Mouse (Mus musculus) forebrain, embryonic 10.5 days (tissue): ENCODE measurements around the gene Cfl1. TPM values are rescaled to one million over a fixed set of nuclear protein-coding genes. Genes with fewer than 3 reads are reported as not detected.

Experiments used
- DNase-seq: peaks from one replicate; pipeline ENCODE4 v3.0.0-alpha.2; 2017; ENCODE audit warnings: low spot score; ENCODE audit errors: extremely low spot score
- H3K27ac ChIP-seq: fragments of 300-500 bp; sonication (generic); 2 replicates; pipeline ENCODE4 v1.5.1; 2016; ENCODE audit warnings: mild to moderate bottlenecking
- H3K27me3 ChIP-seq: fragments of 300-500 bp; sonication (generic); 2 replicates; pipeline ENCODE4 v1.6.1; 2016; ENCODE audit warnings: mild to moderate bottlenecking; ENCODE audit not compliant: poor library complexity, severe bottlenecking
- H3K36me3 ChIP-seq: fragments of 300-500 bp; sonication (generic); replicated peaks from 2 replicates; pipeline ENCODE4 v1.6.1; 2016; ENCODE audit warnings: mild to moderate bottlenecking, moderate library complexity
- H3K4me1 ChIP-seq: fragments of 300-500 bp; sonication (generic); 2 replicates; pipeline ENCODE4 v1.6.1; 2016
- H3K4me3 ChIP-seq: fragments of 300-500 bp; sonication (generic); 2 replicates; pipeline ENCODE4 v1.5.1; 2016; ENCODE audit warnings: mild to moderate bottlenecking, moderate library complexity
- H3K9me3 ChIP-seq: fragments of 300-500 bp; sonication (generic); 2 replicates; pipeline ENCODE4 v1.6.1; 2016; ENCODE audit warnings: mild to moderate bottlenecking, moderate library complexity
- WGBS: fragments of 180-500 bp; shearing (Covaris S2); methylation state at CpG from one replicate; pipeline ENCODE4 v1.1.7; 2016; 5-methylcytosine and 5-hydroxymethylcytosine counted together
- polyA plus RNA-seq: library from polyadenylated mRNA; unstranded; fragments of >200 nt; fragmentation: Nextera tagmentation; extraction: Ambion mirVana; gene quantifications from 2 replicates; pipeline ENCODE4 v1.2.1, GENCODE M21; 2016

Cfl1 gene
- polyA plus RNA-seq, 1 experiment from 2014 or later, result 3,010 TPM

DNA sequence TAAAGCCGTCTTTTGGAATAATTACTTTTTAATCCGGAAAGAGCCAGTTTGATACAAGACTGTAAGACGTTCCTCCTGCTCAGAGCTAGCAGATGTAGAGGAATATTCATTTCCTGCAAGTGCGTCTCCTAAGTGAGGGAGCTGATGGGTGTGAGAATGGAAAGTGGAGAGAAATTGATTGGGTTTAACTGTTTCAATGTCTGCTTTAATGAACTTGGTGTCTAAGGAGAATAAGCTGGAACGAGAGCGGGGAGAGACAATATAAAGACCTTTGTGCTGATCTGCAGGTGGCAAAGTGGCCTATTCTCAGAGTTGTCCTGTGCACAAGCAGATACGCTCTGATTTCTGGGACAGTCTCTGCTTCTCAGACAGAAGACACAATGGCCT lies 39.9 kb downstream of the Cfl1 start:
- no peaks in the 10 kb centered on the region for H3K36me3 ChIP-seq
- H3K4me1 ChIP-seq, result peaks cover 24% of the 10 kb centered on the region
- DNase-seq, result no peak
- 48% methylated on average over 7 of the region's 7 CpGs for WGBS
- H3K4me3 ChIP-seq, result no peak overlapping the region
- H3K27ac ChIP-seq, result no peak overlapping the region
- peaks cover 42% of the 10 kb centered on the region for H3K27me3 ChIP-seq
- H3K9me3 ChIP-seq, result no peaks in the 10 kb centered on the region

- Histone ChIP-seq H3K4me1 (peaks cover 20% of the 10 kb centered on the region), H3K27ac (no peak overlapping the region), H3K27me3 (peaks cover 41% of the 10 kb centered on the region), H3K9me3 (no peaks in the 10 kb centered on the region), H3K4me3 (no peak overlapping the region), H3K36me3 (no peaks in the 10 kb centered on the region)
- 75% methylated on average over 8 of the region's 8 CpGs for WGBS
- DNase-seq, result no peak
Observed at GRCm38 (mm10) chr19:5532520-5532919, 42.3 kb downstream of the Cfl1 start.

DNA sequence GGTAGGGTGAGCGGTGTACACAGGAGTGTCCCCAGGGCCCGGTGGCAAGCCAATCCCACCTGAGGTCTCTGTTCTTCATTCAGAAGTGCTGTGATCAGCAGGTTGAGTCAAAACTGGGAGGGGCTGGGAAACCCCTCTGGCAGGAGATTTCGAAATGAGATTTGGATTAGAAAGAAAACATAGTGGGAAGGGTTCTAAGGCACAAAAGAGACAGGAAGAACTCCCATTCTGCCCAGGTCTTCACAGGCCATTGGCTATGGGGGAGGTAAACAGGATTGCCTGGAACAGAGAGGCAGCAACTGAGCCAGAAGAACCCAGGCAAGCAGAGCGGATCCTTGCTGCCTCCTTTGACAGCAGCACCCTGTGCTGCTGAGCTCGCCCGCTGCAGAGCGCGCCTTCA lies 48.5 kb downstream of the Cfl1 start:
- H3K4me1 ChIP-seq, result no peaks in the 10 kb centered on the region
- no peaks in the 10 kb centered on the region for H3K9me3 ChIP-seq
- no peak overlapping the region for H3K4me3 ChIP-seq
- DNase-seq, result no peak
- H3K36me3 ChIP-seq, result no peaks in the 10 kb centered on the region
- H3K27ac ChIP-seq, result no peak overlapping the region
- no peaks in the 10 kb centered on the region for H3K27me3 ChIP-seq
- WGBS, result 61% methylated on average over 8 of the region's 8 CpGs

GRCm38 (mm10) chr19:5543362-5543761 lies 53.1 kb downstream of the Cfl1 start:
- H3K4me3 ChIP-seq, result no peak overlapping the region
- 90% methylated on average over 9 of the region's 9 CpGs for WGBS
- DNase-seq, result no peak
- H3K36me3 ChIP-seq, result no peaks in the 10 kb centered on the region
- H3K9me3 ChIP-seq, result no peaks in the 10 kb centered on the region
- peaks cover 5% of the 10 kb centered on the region; the same call in 1 of the 2 replicates for H3K4me1 ChIP-seq
- H3K27me3 ChIP-seq, result no peaks in the 10 kb centered on the region
- H3K27ac ChIP-seq, result no peak overlapping the region

DNA sequence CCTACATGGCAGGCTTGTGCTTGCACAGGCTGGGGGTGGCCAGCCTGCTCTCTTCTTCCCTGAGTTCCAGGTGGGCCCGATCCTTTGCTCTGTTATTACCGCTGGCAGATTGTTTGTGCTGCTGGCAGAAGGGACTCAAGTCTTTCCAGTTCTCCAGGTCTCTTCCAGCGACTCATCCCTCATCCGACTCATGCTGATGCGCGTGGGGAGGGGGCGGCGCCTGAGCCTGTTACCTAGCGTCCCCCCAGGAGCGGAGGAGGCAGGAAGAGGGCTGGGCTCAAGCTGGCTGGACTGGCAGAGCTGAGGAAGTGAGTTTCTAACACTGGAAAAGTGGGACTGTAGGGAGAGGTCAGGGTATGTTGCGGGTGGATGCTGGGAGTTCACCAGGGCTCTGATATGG lies 53.8 kb downstream of the Cfl1 start:
- no peak overlapping the region for H3K4me3 ChIP-seq
- WGBS, result 57% methylated on average over 11 of the region's 11 CpGs
- no peak for DNase-seq
- no peaks in the 10 kb centered on the region for H3K36me3 ChIP-seq
- H3K27ac ChIP-seq, result no peak overlapping the region
- H3K9me3 ChIP-seq, result no peaks in the 10 kb centered on the region
- H3K27me3 ChIP-seq, result no peaks in the 10 kb centered on the region
- peaks cover 5% of the 10 kb centered on the region; the same call in 1 of the 2 replicates for H3K4me1 ChIP-seq

Other genes with a start within 250 kb of the Cfl1 start
- gene Pacs1, start 217.3 kb upstream of the Cfl1 start, polyA plus RNA-seq, result 21.3 and 22.7 TPM in 2 replicates
- 458 and 482 TPM in 2 replicates for gene Sf3b2, start 195.0 kb upstream of the Cfl1 start, polyA plus RNA-seq
- 10.3 and 12.1 TPM in 2 replicates for gene Gal3st3, start 192.1 kb upstream of the Cfl1 start, polyA plus RNA-seq
- gene Catsper1, start 154.7 kb upstream of the Cfl1 start, polyA plus RNA-seq, result not detected in 2 replicates
- 0.56 TPM in 1 of 2 replicates, not detected in the other for gene Cst6, start 140.9 kb upstream of the Cfl1 start, polyA plus RNA-seq
- 90.6 and 95.3 TPM in 2 replicates for gene Eif1ad, start 123.7 kb upstream of the Cfl1 start, polyA plus RNA-seq
- gene Banf1, start 123.3 kb upstream of the Cfl1 start, polyA plus RNA-seq, result 614 and 621 TPM in 2 replicates
- 96.6 and 97.6 TPM in 2 replicates for gene Sart1, start 101.8 kb upstream of the Cfl1 start, polyA plus RNA-seq
- not detected in 2 replicates for gene Tsga10ip, start 87.9 kb upstream of the Cfl1 start, polyA plus RNA-seq
- gene Drap1, start 65.5 kb upstream of the Cfl1 start, polyA plus RNA-seq, result 198 and 208 TPM in 2 replicates
- gene AI837181, start 65.3 kb upstream of the Cfl1 start, polyA plus RNA-seq, result 42.2 and 42.3 TPM in 2 replicates
- gene Fosl1, start 42.9 kb upstream of the Cfl1 start, polyA plus RNA-seq, result not detected in 2 replicates
- gene Ccdc85b, start 32.6 kb upstream of the Cfl1 start, polyA plus RNA-seq, result 5.5 and 6.7 TPM in 2 replicates
- gene Fibp, start 29.8 kb upstream of the Cfl1 start, polyA plus RNA-seq, result 93.1 TPM in 2 replicates
- gene Ctsw, start 21.9 kb upstream of the Cfl1 start, polyA plus RNA-seq, result 1.1 and 1.4 TPM in 2 replicates
- gene Efemp2, start 16.5 kb upstream of the Cfl1 start, polyA plus RNA-seq, result 46.9 and 50.9 TPM in 2 replicates
- 40.9 and 42.9 TPM in 2 replicates for gene Mus81, start 2.1 kb upstream of the Cfl1 start, polyA plus RNA-seq
- gene 1700020D05Rik, start 13.3 kb downstream of the Cfl1 start, polyA plus RNA-seq, result not detected in 2 replicates
- gene Snx32, start 20.1 kb downstream of the Cfl1 start, polyA plus RNA-seq, result 7.0 and 7.9 TPM in 2 replicates
- gene Ovol1, start 70.2 kb downstream of the Cfl1 start, polyA plus RNA-seq, result 0.37 and 0.52 TPM in 2 replicates
- 2.0 TPM in 2 replicates for gene Ap5b1, start 77.6 kb downstream of the Cfl1 start, polyA plus RNA-seq
- gene Rnaseh2c, start 111.4 kb downstream of the Cfl1 start, polyA plus RNA-seq, result 187 and 200 TPM in 2 replicates
- 64.9 and 67.9 TPM in 2 replicates for gene Kat5, start 119.8 kb downstream of the Cfl1 start, polyA plus RNA-seq
- 30.3 and 31.2 TPM in 2 replicates for gene Rela, start 147.0 kb downstream of the Cfl1 start, polyA plus RNA-seq
- gene Sipa1, start 173.3 kb downstream of the Cfl1 start, polyA plus RNA-seq, result 20.9 and 21.1 TPM in 2 replicates
- 26.3 and 30.1 TPM in 2 replicates for gene Map3k11, start 198.3 kb downstream of the Cfl1 start, polyA plus RNA-seq
- gene Pcnx3, start 198.5 kb downstream of the Cfl1 start, polyA plus RNA-seq, result 26.8 and 27.1 TPM in 2 replicates
- 0.19 TPM in 1 of 2 replicates, not detected in the other for gene Kcnk7, start 213.9 kb downstream of the Cfl1 start, polyA plus RNA-seq
- gene Ehbp1l1, start 235.9 kb downstream of the Cfl1 start, polyA plus RNA-seq, result 6.6 and 8.4 TPM in 2 replicates
- gene Fam89b, start 239.2 kb downstream of the Cfl1 start, polyA plus RNA-seq, result 120 and 127 TPM in 2 replicates